Mouse (Mus musculus) CH12.LX (cell line): Measurements from ENCODE around the gene Tle1. TPM values are rescaled to one million over a fixed set of nuclear protein-coding genes. Genes with fewer than 3 reads are reported as not detected.

Experiments used
- DNase-seq: peaks from one replicate; pipeline ENCODE4 v3.0.0-alpha.2; 2013; ENCODE audit errors: extremely low read depth
- H3K27ac ChIP-seq: 2 replicates; pipeline ENCODE4 v1.5.1; 2012; ENCODE audit warnings: low read depth, mild to moderate bottlenecking, control low read depth, moderate library complexity; ENCODE audit not compliant: insufficient read depth
- H3K27me3 ChIP-seq: replicated peaks from 2 replicates; pipeline ENCODE3; 2012; ENCODE audit warnings: inconsistent platforms
- H3K36me3 ChIP-seq, 2 experiments: replicated peaks in 1 of 2; 2 replicates each; pipeline versions ENCODE3 to v1.6.1; 2012; ENCODE audit warnings: inconsistent platforms in 1 of 2, low read length in 1 of 2, mild to moderate bottlenecking in 1 of 2, mixed read lengths in 1 of 2, moderate library complexity in 1 of 2; ENCODE audit not compliant: control insufficient read depth in 1 of 2, insufficient read depth in 1 of 2
- H3K4me1 ChIP-seq, 2 experiments: 2 replicates each; pipeline ENCODE4 v1.6.1; 2012; ENCODE audit warnings: inconsistent platforms in 1 of 2, moderate library complexity in 1 of 2; ENCODE audit not compliant: insufficient read depth in 2 of 2, control insufficient read depth in 1 of 2
- H3K4me2 ChIP-seq: 2 replicates; pipeline ENCODE4 v1.6.1; 2012; ENCODE audit warnings: low read depth, mild to moderate bottlenecking, control low read depth; ENCODE audit not compliant: poor library complexity, insufficient read depth, severe bottlenecking
- H3K4me3 ChIP-seq, 3 experiments: fragments of 150-350 bp in 1 of 3; sonication (generic) in 1 of 3; replicated peaks in 1 of 3; 2 replicates each; pipeline versions ENCODE3 to v1.5.1; 2011 to 2012; ENCODE audit warnings: low read depth in 2 of 3, low read length in 2 of 3, mild to moderate bottlenecking in 2 of 3, moderate library complexity in 2 of 3, control low read depth in 1 of 3, improper control_type of control experiment in 1 of 3, inconsistent platforms in 1 of 3, mixed read lengths in 1 of 3; ENCODE audit not compliant: poor library complexity in 1 of 3
- H3K79me2 ChIP-seq: replicated peaks from 2 replicates; pipeline ENCODE4 v1.6.1; 2012; ENCODE audit warnings: mild to moderate bottlenecking, moderate library complexity; ENCODE audit not compliant: control insufficient read depth, poor library complexity, insufficient read depth, severe bottlenecking; ENCODE audit errors: extremely low read depth
- H3K9ac ChIP-seq: 2 replicates; pipeline ENCODE4 v1.6.1; 2012; ENCODE audit warnings: low read depth, mild to moderate bottlenecking, control low read depth, moderate library complexity; ENCODE audit not compliant: insufficient read depth
- H3K9me3 ChIP-seq: replicated peaks from 2 replicates; pipeline ENCODE3; 2012; ENCODE audit warnings: low read length, inconsistent platforms, mixed read lengths
- CHD1 ChIP-seq: IDR thresholded peaks from 2 replicates; pipeline ENCODE4 v1.6.1; 2012; ENCODE audit warnings: low read depth, low read length, improper control_type of control experiment, inconsistent platforms
- CTCF ChIP-seq, 2 experiments: IDR thresholded peaks in 1 of 2; conservative IDR thresholded peaks in 1 of 2; 2 replicates each; pipeline ENCODE4 v1.5.1; 2011 to 2012; ENCODE audit warnings: low read depth in 2 of 2, low read length in 2 of 2, improper control_type of control experiment in 1 of 2, inconsistent platforms in 1 of 2, mild to moderate bottlenecking in 1 of 2, moderate library complexity in 1 of 2
- HCFC1 ChIP-seq: IDR thresholded peaks from 2 replicates; pipeline ENCODE4 v1.6.1; 2012; ENCODE audit warnings: low read depth, mild to moderate bottlenecking, inconsistent platforms, low read length, improper control_type of control experiment
- JUN ChIP-seq: IDR thresholded peaks from 2 replicates; pipeline ENCODE4 v1.6.1; 2011; ENCODE audit warnings: low read depth, mild to moderate bottlenecking, low read length, improper control_type of control experiment, moderate library complexity; ENCODE audit not compliant: insufficient read depth
- MAFK ChIP-seq: IDR thresholded peaks from 2 replicates; pipeline ENCODE4 v1.6.1; 2011; ENCODE audit warnings: low read length, improper control_type of control experiment; ENCODE audit not compliant: insufficient replicate concordance
- MAX ChIP-seq: IDR thresholded peaks from 2 replicates; pipeline ENCODE4 v1.6.1; 2011; ENCODE audit warnings: low read length, improper control_type of control experiment
- MXI1 ChIP-seq: IDR thresholded peaks from 2 replicates; pipeline ENCODE4 v1.6.1; 2011; ENCODE audit warnings: mild to moderate bottlenecking, low read depth, low read length, improper control_type of control experiment
- MYC ChIP-seq: IDR thresholded peaks from 2 replicates; pipeline ENCODE4 v1.6.1; 2011; ENCODE audit warnings: low read depth, mild to moderate bottlenecking, improper control_type of control experiment, low read length
- PAX5 ChIP-seq: IDR thresholded peaks from 2 replicates; pipeline ENCODE4 v1.6.1; 2012; ENCODE audit warnings: low read length, inconsistent platforms, mixed read lengths
- RCOR1 ChIP-seq: conservative IDR thresholded peaks from 2 replicates; pipeline ENCODE4 v1.6.1; 2012; ENCODE audit warnings: low read depth, mild to moderate bottlenecking, inconsistent platforms, low read length, improper control_type of control experiment
- SIN3A ChIP-seq: IDR thresholded peaks from 2 replicates; pipeline ENCODE4 v1.6.1; 2012; ENCODE audit warnings: low read length, improper control_type of control experiment, inconsistent platforms
- UBTF ChIP-seq: IDR thresholded peaks from 2 replicates; pipeline ENCODE4 v1.6.1; 2012; ENCODE audit warnings: low read depth, mild to moderate bottlenecking, inconsistent platforms, low read length, improper control_type of control experiment, moderate library complexity
- USF2 ChIP-seq: conservative IDR thresholded peaks from 2 replicates; pipeline ENCODE4 v1.6.1; 2011; ENCODE audit warnings: low read depth, low read length, improper control_type of control experiment
- dilution Hi-C: fragments of 300-500 bp; cut with MboI; formaldehyde crosslinking; loops from 2 replicates; pipeline ENCODE4 v1.14.3; 2020; ENCODE audit warnings: low sequenced_read_pairs; ENCODE audit not compliant: extremely low pct_unique_long_range_greater_than_20kb, extremely low pct_ligation_motif_present
- in situ Hi-C: fragments of 300-500 bp; cut with MboI; formaldehyde crosslinking; loops from 3 replicates; pipeline ENCODE4 v1.14.3; 2019; ENCODE audit warnings: low sequenced_read_pairs, low pct_ligation_motif_present, low pct_unique_long_range_greater_than_20kb, mixed read lengths
- polyA plus RNA-seq: library from polyadenylated mRNA; unstranded; fragments of >175 nt; gene quantifications from 2 replicates; pipeline ENCODE4 v1.2.1, GENCODE M21; 2012; ENCODE audit warnings: low read depth; ENCODE audit not compliant: insufficient read length
- total RNA-seq, 2 experiments: library from RNA; depleted of rRNA; stranded (reverse); fragments of 300-350 nt in 1 of 2; fragments of >200 nt in 1 of 2; gene quantifications; 2 replicates each; pipeline ENCODE4 v1.2.3; 2012 to 2014

The Tle1 gene
- total RNA-seq (2012; rRNA removed) (not detected in 2 replicates), total RNA-seq (2014; rRNA removed) (not detected in 2 replicates), polyA plus RNA-seq (not detected in 2 replicates)

DNA sequence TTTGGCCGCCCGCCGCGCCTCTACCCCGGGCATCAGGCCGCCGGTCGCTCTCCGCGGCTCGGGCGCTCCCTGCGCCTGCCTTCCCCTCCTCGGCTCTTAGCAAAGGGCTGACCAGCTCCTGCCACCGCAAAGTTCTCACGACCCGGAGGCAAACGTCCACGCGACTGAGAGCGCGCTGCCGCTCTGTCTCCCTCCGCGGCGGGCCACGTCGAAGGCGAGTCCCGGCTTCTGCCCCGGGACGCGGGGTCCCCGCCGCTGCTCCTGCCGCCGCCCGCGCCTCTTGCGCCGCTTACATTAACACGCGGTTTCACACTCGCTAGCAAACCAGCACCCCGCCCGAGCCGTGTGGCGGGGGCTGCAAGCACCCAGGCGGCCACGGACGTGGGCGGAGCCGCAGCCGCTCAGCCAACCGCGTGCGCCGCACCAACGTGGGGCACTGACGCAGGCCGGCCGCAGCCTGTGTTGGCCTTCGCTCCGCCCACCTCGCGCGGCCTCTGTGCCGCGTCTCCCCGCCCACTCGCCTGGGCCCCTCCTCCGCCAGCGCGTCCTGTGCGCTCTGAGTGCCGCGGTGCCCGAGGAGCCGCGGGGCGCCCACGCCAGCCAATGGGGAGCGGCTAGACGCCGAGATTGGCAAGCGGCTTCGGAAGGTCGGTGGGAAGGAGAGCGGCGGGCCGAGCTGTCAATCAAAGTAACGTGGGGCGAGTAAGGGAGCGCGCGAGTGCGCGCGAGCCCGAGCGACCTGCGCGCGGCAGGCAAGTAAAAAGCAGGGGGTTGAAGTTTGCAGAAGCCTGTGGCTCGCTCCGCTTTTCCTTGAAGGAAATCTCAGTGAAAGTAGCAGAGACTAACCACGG, at the start of gene Tle1:
Tle1 (minus strand) TSS at position 361 of the 851 bp plus-strand sequence.
- H3K27me3 ChIP-seq: no peaks in the 10 kb centered on the region
- no peak within 1 kb of the TSS for H3K27ac ChIP-seq
- no peaks in the 10 kb centered on the region for H3K4me1 ChIP-seq
- in situ Hi-C loops: no loop called here
- peaks cover 68% of the 10 kb centered on the region for H3K9me3 ChIP-seq
- TF ChIP-seq MAX (no peak), HCFC1 (no peak), JUN (no peak), MYC (no peak), CTCF (conservative IDR thresholded peaks at IDR 0.05 in 1 of 2, IDR thresholded peaks at IDR 0.05 in 1 of 2; ENCODE audit: low read depth in 2 of 2, low read length in 2 of 2) (no peak), USF2 (no peak), SIN3A (no peak)
- H3K36me3 ChIP-seq: no peaks in the 10 kb centered on the region
- no peaks in the 10 kb centered on the region for H3K79me2 ChIP-seq
- H3K9ac ChIP-seq: no peak within 1 kb of the TSS
- no peak for DNase-seq
- no peak within 1 kb of the TSS for H3K4me3 ChIP-seq
- dilution Hi-C loops: no loop called here
- H3K4me2 ChIP-seq: no peak within 1 kb of the TSS

DNA sequence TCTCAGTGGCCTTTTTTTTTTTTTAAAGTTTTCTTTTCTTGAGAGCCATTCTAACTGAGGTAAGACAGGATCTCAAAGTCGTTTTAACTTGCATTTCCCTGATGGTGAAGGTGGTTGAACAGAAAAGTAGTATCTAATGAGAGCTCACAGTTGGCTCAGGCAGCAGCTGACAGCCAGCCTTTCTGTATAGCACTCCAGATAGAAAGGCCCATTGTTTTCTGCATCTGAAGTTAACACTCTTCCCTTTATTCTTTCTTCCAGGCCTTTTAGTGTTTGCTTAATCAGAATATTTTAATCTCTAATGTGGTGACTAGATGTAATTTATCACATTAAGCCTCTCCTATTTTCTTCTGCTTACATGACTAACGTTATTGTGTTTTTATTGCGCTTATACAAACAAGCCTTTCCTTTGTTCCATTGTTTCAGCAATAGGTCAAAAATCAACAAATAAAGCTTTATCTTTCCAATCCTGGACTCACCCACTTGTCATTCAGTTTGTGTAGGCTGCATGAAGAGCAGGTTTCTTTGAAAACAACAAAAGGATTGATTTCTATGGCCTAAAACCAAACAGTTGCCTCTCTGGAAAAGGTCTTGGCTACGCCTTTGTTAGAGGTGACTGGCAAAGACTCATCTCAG, 33.0 kb upstream of the Tle1 start:
- Histone ChIP-seq H3K9ac (no peak overlapping the region), H3K4me2 (no peak overlapping the region), H3K4me3 (no peak overlapping the region), H3K79me2 (no peaks in the 10 kb centered on the region), H3K4me1 (no peaks in the 10 kb centered on the region), H3K27me3 (no peaks in the 10 kb centered on the region), H3K27ac (no peak overlapping the region), H3K9me3 (peaks cover 13% of the 10 kb centered on the region), H3K36me3 (no peaks in the 10 kb centered on the region)
- TF ChIP-seq PAX5 (no peak), MAFK (no peak), MXI1 (no peak), RCOR1 (no peak), CHD1 (no peak), MYC (no peak), UBTF (no peak)
- no peak for DNase-seq
- dilution Hi-C loops: no loop called here
- in situ Hi-C loops: no loop called here
